Mouse (Mus musculus) lung, embryonic 14.5 days (tissue): ENCODE measurements at regions not wholly inside any gene's neighbourhood (a gene's known extent, or its start where the extent isn't known, plus 50 kb on each side); places are given as distances from the start of the nearest gene placed in this dataset.
A peak's percentile ranks its signal among the peaks of the same experiment; 100 is the strongest.

Experiments
- ATAC-seq: fragments of 200-750 bp; cut with Nextera tagmentation; 2 replicates; pipeline ENCODE4 v1.8.0; 2017; ENCODE audit warnings: mild to moderate bottlenecking, moderate TSS enrichment, moderate library complexity; ENCODE audit not compliant: insufficient read depth
- DNase-seq: peaks from one replicate; pipeline ENCODE4 v3.0.0-alpha.2; 2015
- H3K27ac ChIP-seq: fragments of 300-500 bp; sonication (generic); 2 replicates; pipeline ENCODE4 v1.5.1; 2014; ENCODE audit warnings: low read depth, mild to moderate bottlenecking, moderate library complexity
- H3K27me3 ChIP-seq: fragments of 300-500 bp; sonication (generic); 2 replicates; pipeline ENCODE4 v1.6.1; 2014; ENCODE audit warnings: low read length, control low read depth; ENCODE audit not compliant: insufficient read depth
- H3K36me3 ChIP-seq: fragments of 300-500 bp; sonication (generic); 2 replicates; pipeline ENCODE4 v1.6.1; 2014; ENCODE audit warnings: control low read depth; ENCODE audit not compliant: insufficient read depth
- H3K4me1 ChIP-seq: fragments of 300-500 bp; sonication (generic); 2 replicates; pipeline ENCODE4 v1.6.1; 2014; ENCODE audit warnings: antibody characterized with exemption, control low read depth; ENCODE audit not compliant: insufficient read depth
- H3K4me2 ChIP-seq: fragments of 300-500 bp; sonication (generic); 2 replicates; pipeline ENCODE4 v1.6.1; 2014; ENCODE audit warnings: mild to moderate bottlenecking
- H3K4me3 ChIP-seq: fragments of 300-500 bp; sonication (generic); 2 replicates; pipeline ENCODE4 v1.5.1; 2014; ENCODE audit warnings: low read depth, low read length
- H3K9ac ChIP-seq: fragments of 300-500 bp; sonication (generic); 2 replicates; pipeline ENCODE4 v1.6.1; 2014
- H3K9me3 ChIP-seq: fragments of 300-500 bp; sonication (generic); 2 replicates; pipeline ENCODE4 v1.6.1; 2016; ENCODE audit warnings: low read depth, low read length, control low read depth
- CTCF ChIP-seq: IDR thresholded peaks from 2 replicates; pipeline ENCODE4 v1.5.1; 2016; ENCODE audit warnings: antibody characterized with exemption, low read depth
- WGBS: fragments of 180-500 bp; shearing (Covaris S2); extraction: QIAGEN DNeasy Blood & Tissue Kit; methylation state at CpG from one replicate; pipeline ENCODE4 v1.1.7; 2014; 5-methylcytosine and 5-hydroxymethylcytosine counted together

- TF ChIP-seq CTCF, result no peak
- no peak for ATAC-seq
- H3K9me3 ChIP-seq, result no peaks in the 10 kb centered on the region
These were observed 130.3 kb upstream of the Nlrp1b start for GRCm38 (mm10) chr11:71360856-71361255.

GRCm38 (mm10) chr11:71371871-71372270, 141.3 kb upstream of the Nlrp1b start:
- 53% methylated on average over 5 of the region's 5 CpGs for WGBS
- no peak overlapping the region for H3K4me3 ChIP-seq
- DNase-seq (peak; percentile 1), ATAC-seq (no peak)
- no peaks in the 10 kb centered on the region for H3K4me1 ChIP-seq
- H3K9me3 ChIP-seq, result no peaks in the 10 kb centered on the region
- no peaks in the 10 kb centered on the region for H3K27me3 ChIP-seq
- H3K4me2 ChIP-seq, result no peak overlapping the region
- TF ChIP-seq CTCF, result no peak
- H3K27ac ChIP-seq, result no peak overlapping the region
- no peaks in the 10 kb centered on the region for H3K36me3 ChIP-seq
- no peak overlapping the region for H3K9ac ChIP-seq

More at GRCm38 (mm10) chr11:71360856-71361255, 130.3 kb upstream of the Nlrp1b start:
- Histone ChIP-seq H3K9ac (no peak overlapping the region), H3K4me2 (no peak overlapping the region), H3K27me3 (no peaks in the 10 kb centered on the region), H3K4me1 (no peaks in the 10 kb centered on the region), H3K36me3 (no peaks in the 10 kb centered on the region), H3K4me3 (no peak overlapping the region), H3K27ac (no peak overlapping the region)
- WGBS, result 79% methylated on average over 5 of the region's 5 CpGs
- DNase-seq, result no peak

- no peak for ATAC-seq
These were observed 144.6 kb upstream of the Nlrp1b start for GRCm38 (mm10) chr11:71375132-71375531.

GRCm38 (mm10) chr11:71388411-71388810, 157.9 kb upstream of the Nlrp1b start:
- no peak overlapping the region for H3K27ac ChIP-seq
- H3K4me2 ChIP-seq, result no peak overlapping the region
- no peaks in the 10 kb centered on the region for H3K36me3 ChIP-seq
- H3K4me1 ChIP-seq, result no peaks in the 10 kb centered on the region
- H3K27me3 ChIP-seq, result no peaks in the 10 kb centered on the region
- no peak overlapping the region for H3K9ac ChIP-seq
- H3K4me3 ChIP-seq, result no peak overlapping the region
- no peak for ATAC-seq
- no peak for TF ChIP-seq CTCF
- no peaks in the 10 kb centered on the region for H3K9me3 ChIP-seq
- no peak for DNase-seq
- WGBS, result 73% methylated on average over 4 of the region's 4 CpGs

More at GRCm38 (mm10) chr11:71375132-71375531, 144.6 kb upstream of the Nlrp1b start:
- no peak for DNase-seq
- Histone ChIP-seq H3K4me2 (no peak overlapping the region), H3K4me1 (no peaks in the 10 kb centered on the region), H3K36me3 (no peaks in the 10 kb centered on the region), H3K27ac (no peak overlapping the region), H3K27me3 (no peaks in the 10 kb centered on the region), H3K9me3 (no peaks in the 10 kb centered on the region), H3K9ac (no peak overlapping the region), H3K4me3 (no peak overlapping the region)
- WGBS, result 67% methylated on average over 5 of the region's 5 CpGs
- no peak for TF ChIP-seq CTCF

- WGBS, result 23% methylated on average over 7 of the region's 7 CpGs
- ATAC-seq, result no peak
These were observed 159.1 kb upstream of the Nlrp1b start for GRCm38 (mm10) chr11:71389659-71390058.

GRCm38 (mm10) chr11:71390151-71390550, 159.6 kb upstream of the Nlrp1b start:
- Histone ChIP-seq H3K27ac (no peak overlapping the region), H3K4me3 (no peak overlapping the region)
- ATAC-seq, result no peak

More at GRCm38 (mm10) chr11:71389659-71390058, 159.1 kb upstream of the Nlrp1b start:
- Histone ChIP-seq H3K27ac (no peak overlapping the region), H3K4me2 (no peak overlapping the region), H3K4me1 (no peaks in the 10 kb centered on the region), H3K27me3 (no peaks in the 10 kb centered on the region), H3K9me3 (no peaks in the 10 kb centered on the region), H3K36me3 (no peaks in the 10 kb centered on the region), H3K4me3 (no peak overlapping the region), H3K9ac (no peak overlapping the region)
- peak; percentile 60 for DNase-seq
- no peak for TF ChIP-seq CTCF

GRCm38 (mm10) chr11:71390616-71391015, 160.1 kb upstream of the Nlrp1b start:
- H3K27ac ChIP-seq, result no peak overlapping the region
- no peak for DNase-seq
- no peak for ATAC-seq
- no peak overlapping the region for H3K4me2 ChIP-seq
- no peaks in the 10 kb centered on the region for H3K4me1 ChIP-seq
- no peaks in the 10 kb centered on the region for H3K27me3 ChIP-seq
- 61% methylated on average over 3 of the region's 3 CpGs for WGBS
- H3K36me3 ChIP-seq, result no peaks in the 10 kb centered on the region
- no peak overlapping the region for H3K9ac ChIP-seq
- H3K9me3 ChIP-seq, result no peaks in the 10 kb centered on the region
- no peak for TF ChIP-seq CTCF
- no peak overlapping the region for H3K4me3 ChIP-seq

More at GRCm38 (mm10) chr11:71390151-71390550, 159.6 kb upstream of the Nlrp1b start:
- Histone ChIP-seq H3K4me2 (no peak overlapping the region), H3K4me1 (no peaks in the 10 kb centered on the region), H3K9me3 (no peaks in the 10 kb centered on the region), H3K9ac (no peak overlapping the region), H3K27me3 (no peaks in the 10 kb centered on the region), H3K36me3 (no peaks in the 10 kb centered on the region)
- 64% methylated on average over 3 of the region's 3 CpGs for WGBS
- TF ChIP-seq CTCF, result no peak
- DNase-seq, result no peak

GRCm38 (mm10) chr11:71393406-71393805, 162.9 kb upstream of the Nlrp1b start:
- Histone ChIP-seq H3K4me2 (no peak overlapping the region), H3K4me1 (no peaks in the 10 kb centered on the region), H3K9me3 (no peaks in the 10 kb centered on the region), H3K27ac (no peak overlapping the region), H3K27me3 (no peaks in the 10 kb centered on the region), H3K9ac (no peak overlapping the region), H3K36me3 (no peaks in the 10 kb centered on the region), H3K4me3 (no peak overlapping the region)
- ATAC-seq, result no peak
- 61% methylated on average over 5 of the region's 5 CpGs for WGBS
- no peak for TF ChIP-seq CTCF
- DNase-seq, result peak; percentile 32
